Mouse (Mus musculus): ENCODE measurements at regions not wholly inside any gene's neighbourhood (a gene's known extent, or its start where the extent isn't known, plus 50 kb on each side); places are given as distances from the start of the nearest gene placed in this dataset.

DNA sequence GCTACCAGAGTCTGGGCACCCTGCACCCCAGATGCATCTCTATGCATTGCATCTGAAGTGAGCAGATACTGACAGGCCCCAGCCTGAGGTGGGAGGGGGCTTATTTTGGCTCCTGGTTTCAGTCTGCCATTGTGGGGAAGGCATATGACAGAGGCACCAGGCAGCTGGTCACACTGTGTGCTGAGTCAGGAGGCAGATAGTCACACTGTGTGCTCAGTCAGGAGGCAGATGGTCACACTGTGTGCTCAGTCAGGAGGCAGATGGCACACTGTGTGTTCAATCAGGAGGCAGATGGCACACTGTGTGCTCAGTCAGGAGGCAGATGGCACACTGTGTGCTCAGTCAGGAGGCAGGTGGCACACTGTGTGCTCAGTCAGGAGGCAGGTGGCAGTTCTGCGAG lies 55.5 kb upstream of the Cstad start:
- H3K27ac ChIP-seq, result no peak overlapping the region
- no peaks in the 10 kb centered on the region for H3K27me3 ChIP-seq (ENCODE audit: control insufficient read depth, insufficient read depth, low read length)
- no peaks in the 10 kb centered on the region for H3K36me3 ChIP-seq (ENCODE audit: control insufficient read depth, insufficient read depth, low read length)
- no peak for DNase-seq
- H3K4me1 ChIP-seq (ENCODE audit: control insufficient read depth, insufficient read depth, low read length), result peaks cover 3% of the 10 kb centered on the region; the same call in 1 of the 2 replicates
- H3K9ac ChIP-seq (ENCODE audit: low read depth, low read length), result no peak overlapping the region
- no peak overlapping the region for H3K4me3 ChIP-seq
- 88% methylated on average over 1 of the region's 1 CpGs for WGBS
- intact Hi-C loops (cut with DNase I), result no loop called here
- no peaks in the 10 kb centered on the region for H3K79me2 ChIP-seq (replicated peaks; ENCODE audit: control insufficient read depth, insufficient read depth, low read length)
- TF ChIP-seq EP300 (IDR thresholded peaks at IDR 0.05; ENCODE audit: insufficient read depth, low read depth, low read length) (no peak), CTCF (IDR thresholded peaks at IDR 0.05) (no peak), POLR2A (IDR thresholded peaks at IDR 0.05; ENCODE audit: insufficient read depth, low read depth, low read length) (no peak)

DNA sequence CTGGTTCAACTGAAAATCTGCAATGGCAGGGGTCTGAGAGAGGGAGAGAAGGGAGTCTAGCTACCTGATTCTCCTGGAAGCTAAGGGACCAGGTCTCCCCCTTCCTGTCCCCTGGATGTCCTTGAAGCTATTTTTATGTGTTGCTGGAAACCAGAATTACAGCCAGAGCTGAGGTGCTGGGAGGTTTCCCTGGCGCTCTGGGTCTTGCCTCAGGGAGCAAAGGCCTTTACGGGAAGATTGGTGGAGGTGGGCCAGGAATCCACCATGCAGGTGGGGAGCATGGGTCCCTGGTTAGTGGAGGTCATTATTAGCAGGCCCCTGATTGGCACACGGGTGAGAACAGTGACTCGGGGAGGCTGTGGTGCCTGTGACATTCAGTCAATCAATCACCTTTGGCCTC lies 53.3 kb upstream of the Cstad start:
- Histone ChIP-seq H3K4me3 (no peak overlapping the region), H3K9ac (ENCODE audit: low read depth, low read length) (no peak overlapping the region), H3K36me3 (ENCODE audit: control insufficient read depth, insufficient read depth, low read length) (no peaks in the 10 kb centered on the region), H3K79me2 (replicated peaks; ENCODE audit: control insufficient read depth, insufficient read depth, low read length) (no peaks in the 10 kb centered on the region), H3K27ac (peak overlapping the region; percentile 33), H3K27me3 (ENCODE audit: control insufficient read depth, insufficient read depth, low read length) (no peaks in the 10 kb centered on the region), H3K4me1 (ENCODE audit: control insufficient read depth, insufficient read depth, low read length) (peaks cover 8% of the 10 kb centered on the region)
- 35% methylated on average over 4 of the region's 4 CpGs for WGBS
- DNase-seq, result peak in 1 of 2 experiments; percentile 33
- intact Hi-C loops (cut with DNase I), result no loop called here
- TF ChIP-seq POLR2A (IDR thresholded peaks at IDR 0.05; ENCODE audit: insufficient read depth, low read depth, low read length), result no peak

DNA sequence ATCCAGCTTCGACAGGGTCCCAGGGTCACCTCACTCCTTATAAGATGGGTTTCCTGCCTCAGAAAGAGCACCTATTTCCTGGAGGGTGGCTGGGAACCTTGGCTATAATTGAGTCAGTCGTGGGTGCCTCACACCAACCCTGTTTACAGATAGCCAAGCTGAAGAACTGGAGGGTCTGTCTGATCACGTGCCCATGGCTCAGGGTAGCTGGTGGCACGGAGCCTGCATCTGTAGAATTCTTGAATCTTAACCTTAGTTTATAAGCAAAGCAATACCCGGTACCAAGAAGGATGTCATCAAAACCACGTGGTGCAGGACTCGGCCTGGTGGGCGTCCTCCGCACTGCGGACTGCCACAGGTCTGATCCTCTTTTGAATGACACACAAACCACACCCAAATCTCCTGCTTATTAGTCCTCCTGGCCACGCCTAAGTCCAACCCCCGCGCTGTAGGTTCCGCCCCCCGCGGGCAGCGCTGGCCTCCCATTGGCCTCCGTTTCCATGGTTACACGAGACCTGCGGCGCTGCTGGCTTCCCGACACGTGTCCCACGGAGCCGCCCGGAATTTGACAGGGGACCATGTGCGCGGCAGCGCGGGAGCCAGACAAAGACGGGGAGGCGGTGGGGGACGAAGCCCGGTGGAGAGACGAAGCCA lies 49.9 kb upstream of the Cstad start:
- intact Hi-C loops (cut with DNase I), result loop anchor here (5.0 kb wide), 1 partner anchor 103 kb away; no protein-coding TSS in a partner anchor
- H3K79me2 ChIP-seq (replicated peaks; ENCODE audit: control insufficient read depth, insufficient read depth, low read length), result no peaks in the 10 kb centered on the region
- no peak overlapping the region; the same call in 1 of the 2 replicates for H3K27ac ChIP-seq
- TF ChIP-seq EP300 (IDR thresholded peaks at IDR 0.05; ENCODE audit: insufficient read depth, low read depth, low read length), result 0 out of 2 replicates have a peak, but pooled peaks have one; percentile 56
- TF ChIP-seq CTCF (IDR thresholded peaks at IDR 0.05), result peak; percentile 32
- TF ChIP-seq POLR2A (IDR thresholded peaks at IDR 0.05; ENCODE audit: insufficient read depth, low read depth, low read length), result peak; percentile 66
- 7% methylated on average over 35 of the region's 35 CpGs for WGBS
- no peak overlapping the region; the same call in 1 of the 2 replicates for H3K4me3 ChIP-seq
- H3K9ac ChIP-seq (ENCODE audit: low read depth, low read length), result no peak overlapping the region
- no peaks in the 10 kb centered on the region for H3K36me3 ChIP-seq (ENCODE audit: control insufficient read depth, insufficient read depth, low read length)
- peak; percentile 90 to 91 for DNase-seq
- no peaks in the 10 kb centered on the region for H3K27me3 ChIP-seq (ENCODE audit: control insufficient read depth, insufficient read depth, low read length)
- peaks cover 25% of the 10 kb centered on the region for H3K4me1 ChIP-seq (ENCODE audit: control insufficient read depth, insufficient read depth, low read length)
